Mouse (Mus musculus) ES-E14 (cell line): Measurements from ENCODE around the gene Exoc4.

Source experiments
- CHD2 ChIP-seq: IDR thresholded peaks from 2 replicates; pipeline ENCODE4 v1.6.1; 2014; ENCODE audit warnings: mild to moderate bottlenecking, low read depth, low read length, inconsistent platforms
- MAFK ChIP-seq: IDR thresholded peaks from 2 replicates; pipeline ENCODE4 v1.6.1; 2014; ENCODE audit warnings: mild to moderate bottlenecking, low read depth, low read length, inconsistent platforms; ENCODE audit not compliant: insufficient read depth

GRCm38 (mm10) chr6:33977880-33978279 is 729.0 kb downstream of the Exoc4 start:
- TF ChIP-seq MAFK (no peak), CHD2 (no peak)
